Mouse (Mus musculus): ENCODE measurements around the gene Hs2st1. TPM values are rescaled to one million over a fixed set of nuclear protein-coding genes. Genes with fewer than 3 reads are reported as not detected.

Gene Hs2st1
- polyA plus RNA-seq, 1 experiment from 2014 or later, result 5.1 TPM

DNA sequence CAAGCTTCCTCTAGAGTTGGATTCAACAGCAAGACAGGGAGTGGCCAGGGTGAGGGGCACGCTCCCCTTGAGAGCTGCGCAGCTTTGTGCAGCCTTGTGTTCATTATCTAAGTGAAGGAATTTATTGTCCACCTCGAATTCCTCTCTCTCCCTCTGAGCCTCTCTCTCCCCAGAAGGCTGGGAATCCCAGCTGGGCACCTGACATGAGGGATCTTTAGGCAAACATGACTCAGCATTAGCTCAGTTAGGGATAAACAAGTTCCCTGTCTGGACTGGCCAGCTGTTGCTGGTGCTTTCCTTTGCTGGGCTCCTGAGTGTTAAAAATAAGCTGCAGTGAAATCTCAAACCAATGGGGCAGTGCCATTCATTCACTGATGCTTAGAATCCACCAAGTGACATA is 63.8 kb downstream of the Hs2st1 start:
- WGBS, result 24% methylated on average over 3 of the region's 3 CpGs

DNA sequence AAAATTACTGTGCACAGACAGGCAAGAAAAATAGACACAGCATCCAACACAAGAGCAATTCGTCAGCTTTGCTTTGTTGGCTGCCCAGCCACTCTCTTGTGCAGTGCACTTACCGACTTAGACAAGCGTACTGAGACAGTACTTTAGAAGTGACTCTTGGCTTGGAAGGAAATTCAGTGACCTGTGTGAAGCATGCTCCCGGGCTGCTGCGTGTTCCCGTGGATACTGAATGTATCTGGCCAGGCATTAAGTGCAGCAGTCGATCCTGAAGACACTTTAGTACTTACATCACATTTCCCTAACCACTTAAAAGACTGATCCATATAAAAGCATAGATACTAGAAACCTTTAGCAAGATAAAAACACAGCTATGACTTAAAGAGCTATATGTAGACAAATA is 68.1 kb downstream of the Hs2st1 start:
- no peak for ATAC-seq (ENCODE audit: low FRiP score, low TSS enrichment)
- TF ChIP-seq EP300 (optimal IDR thresholded peaks at IDR 0.05) (no peak), CTCF (IDR thresholded peaks at IDR 0.05; ENCODE audit: low read depth) (no peak)
- Histone ChIP-seq H3K4me2 (replicated peaks; ENCODE audit: low read depth) (no peak overlapping the region), H3K36me3 (ENCODE audit: control insufficient read depth, insufficient read depth, low read length) (no peaks in the 10 kb centered on the region), H3K4me1 (replicated peaks; ENCODE audit: control insufficient read depth, insufficient read depth) (no peaks in the 10 kb centered on the region), H3K9me3 (ENCODE audit: control insufficient read depth, low read length) (no peaks in the 10 kb centered on the region), H3K9ac (ENCODE audit: low read length) (no peak overlapping the region), H3K27ac (replicated peaks) (no peak overlapping the region), H3K4me3 (ENCODE audit: low read depth, low read length) (no peak overlapping the region), H3K27me3 (ENCODE audit: control insufficient read depth, insufficient read depth, low read length) (no peaks in the 10 kb centered on the region)
- no peak for DNase-seq (ENCODE audit: low spot score)
- WGBS, result 56% methylated on average over 7 of the region's 7 CpGs

More for the DNA sequence above, 63.8 kb downstream of the Hs2st1 start:
- H3K4me1 ChIP-seq (replicated peaks; ENCODE audit: control insufficient read depth, insufficient read depth), result no peaks in the 10 kb centered on the region
- no peak overlapping the region for H3K4me2 ChIP-seq (replicated peaks; ENCODE audit: low read depth)
- H3K4me3 ChIP-seq (ENCODE audit: low read depth, low read length), result no peak overlapping the region
- no peak for TF ChIP-seq CTCF (IDR thresholded peaks at IDR 0.05; ENCODE audit: low read depth)
- no peak for TF ChIP-seq EP300 (optimal IDR thresholded peaks at IDR 0.05)
- H3K36me3 ChIP-seq (ENCODE audit: control insufficient read depth, insufficient read depth, low read length), result no peaks in the 10 kb centered on the region
- no peak overlapping the region for H3K9ac ChIP-seq (ENCODE audit: low read length)
- DNase-seq (ENCODE audit: low spot score) (peak; percentile 28), ATAC-seq (ENCODE audit: low FRiP score, low TSS enrichment) (peak; percentile 78)
- no peaks in the 10 kb centered on the region for H3K9me3 ChIP-seq (ENCODE audit: control insufficient read depth, low read length)
- H3K27me3 ChIP-seq (ENCODE audit: control insufficient read depth, insufficient read depth, low read length), result no peaks in the 10 kb centered on the region
- H3K27ac ChIP-seq (replicated peaks), result no peak overlapping the region

DNA sequence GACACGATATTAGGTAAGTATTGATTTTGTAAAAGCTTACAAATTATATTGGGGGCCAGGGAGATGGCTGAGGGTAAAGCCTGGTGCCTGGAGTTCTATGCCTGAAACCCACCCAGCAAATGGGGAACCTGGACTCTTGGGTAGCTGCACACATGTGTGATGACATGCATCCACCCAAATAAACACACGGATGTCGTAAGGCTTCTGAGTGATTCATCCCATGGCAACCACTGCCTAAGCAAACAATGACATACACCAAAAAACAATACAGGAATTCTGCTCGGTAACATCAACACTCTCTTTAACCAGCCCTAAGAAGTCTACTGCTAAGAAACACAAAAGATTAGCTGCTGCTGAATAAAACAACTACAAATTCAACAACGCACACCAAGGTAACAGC is 73.2 kb downstream of the Hs2st1 start:
- DNase-seq (ENCODE audit: low spot score) (no peak), ATAC-seq (ENCODE audit: low FRiP score, low TSS enrichment) (no peak)
- no peaks in the 10 kb centered on the region for H3K36me3 ChIP-seq (ENCODE audit: control insufficient read depth, insufficient read depth, low read length)
- WGBS, result 58% methylated on average over 5 of the region's 5 CpGs
- no peak overlapping the region for H3K9ac ChIP-seq (ENCODE audit: low read length)
- no peak overlapping the region for H3K4me3 ChIP-seq (ENCODE audit: low read depth, low read length)
- no peak overlapping the region for H3K27ac ChIP-seq (replicated peaks)
- H3K4me2 ChIP-seq (replicated peaks; ENCODE audit: low read depth), result no peak overlapping the region
- H3K9me3 ChIP-seq (ENCODE audit: control insufficient read depth, low read length), result no peaks in the 10 kb centered on the region
- no peak for TF ChIP-seq CTCF (IDR thresholded peaks at IDR 0.05; ENCODE audit: low read depth)
- TF ChIP-seq EP300 (optimal IDR thresholded peaks at IDR 0.05), result no peak
- H3K4me1 ChIP-seq (replicated peaks; ENCODE audit: control insufficient read depth, insufficient read depth), result no peaks in the 10 kb centered on the region
- no peaks in the 10 kb centered on the region for H3K27me3 ChIP-seq (ENCODE audit: control insufficient read depth, insufficient read depth, low read length)

DNA sequence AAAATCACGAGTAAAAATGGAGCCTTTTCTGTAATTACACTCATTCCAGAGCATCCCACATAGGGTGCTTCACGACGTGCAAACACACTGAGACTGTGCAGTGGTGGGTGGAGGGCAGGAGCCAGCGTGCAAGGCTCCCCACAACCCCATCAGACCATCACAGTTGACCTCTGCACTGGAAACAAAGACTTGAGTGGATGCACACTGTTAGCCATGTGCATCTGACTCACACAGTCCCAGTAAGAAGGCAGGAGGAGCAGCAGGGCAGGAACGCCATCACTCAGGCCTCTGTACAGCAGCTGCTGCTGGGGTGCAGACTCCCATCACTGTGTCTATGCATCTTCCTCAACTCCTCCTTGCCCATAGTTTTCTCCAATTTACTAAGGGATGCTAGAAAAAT is 75.1 kb downstream of the Hs2st1 start:
- no peak overlapping the region for H3K4me2 ChIP-seq (replicated peaks; ENCODE audit: low read depth)
- no peak for TF ChIP-seq CTCF (IDR thresholded peaks at IDR 0.05; ENCODE audit: low read depth)
- no peak for TF ChIP-seq EP300 (optimal IDR thresholded peaks at IDR 0.05)
- no peaks in the 10 kb centered on the region for H3K9me3 ChIP-seq (ENCODE audit: control insufficient read depth, low read length)
- DNase-seq (ENCODE audit: low spot score), result no peak
- no peaks in the 10 kb centered on the region for H3K27me3 ChIP-seq (ENCODE audit: control insufficient read depth, insufficient read depth, low read length)
- no peak for ATAC-seq (ENCODE audit: low FRiP score, low TSS enrichment)
- H3K4me1 ChIP-seq (replicated peaks; ENCODE audit: control insufficient read depth, insufficient read depth), result no peaks in the 10 kb centered on the region
- no peak overlapping the region for H3K27ac ChIP-seq (replicated peaks)
- no peak overlapping the region for H3K4me3 ChIP-seq (ENCODE audit: low read depth, low read length)
- no peaks in the 10 kb centered on the region for H3K36me3 ChIP-seq (ENCODE audit: control insufficient read depth, insufficient read depth, low read length)
- 71% methylated on average over 5 of the region's 5 CpGs for WGBS
- no peak overlapping the region for H3K9ac ChIP-seq (ENCODE audit: low read length)

DNA sequence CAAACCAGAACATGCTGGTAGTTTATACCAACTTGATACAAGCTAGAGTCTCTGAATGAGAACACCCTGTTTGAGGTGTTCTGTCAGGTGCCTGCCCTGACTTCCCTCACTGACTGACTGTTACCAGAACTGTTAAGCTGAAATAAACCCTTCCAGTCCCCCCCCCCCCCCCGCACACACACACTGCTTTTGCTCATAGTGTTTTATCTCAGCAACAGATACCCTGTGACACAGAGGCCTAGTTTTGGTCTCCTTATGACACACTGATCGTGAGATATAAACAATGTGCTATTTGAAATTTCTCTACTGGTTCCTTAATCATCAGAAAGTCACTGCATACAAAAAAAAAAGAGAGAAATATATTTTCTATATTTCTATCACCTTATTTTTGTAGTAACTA is 81.2 kb downstream of the Hs2st1 start:
- H3K27me3 ChIP-seq (ENCODE audit: control insufficient read depth, insufficient read depth, low read length), result no peaks in the 10 kb centered on the region
- WGBS, result 67% methylated on average over 2 of the region's 2 CpGs
- no peaks in the 10 kb centered on the region for H3K4me1 ChIP-seq (replicated peaks; ENCODE audit: control insufficient read depth, insufficient read depth)
- no peak for DNase-seq (ENCODE audit: low spot score)
- H3K4me2 ChIP-seq (replicated peaks; ENCODE audit: low read depth), result no peak overlapping the region
- H3K9me3 ChIP-seq (ENCODE audit: control insufficient read depth, low read length), result no peaks in the 10 kb centered on the region
- H3K9ac ChIP-seq (ENCODE audit: low read length), result no peak overlapping the region
- no peak for TF ChIP-seq EP300 (optimal IDR thresholded peaks at IDR 0.05)
- TF ChIP-seq CTCF (IDR thresholded peaks at IDR 0.05; ENCODE audit: low read depth), result no peak
- H3K4me3 ChIP-seq (ENCODE audit: low read depth, low read length), result no peak overlapping the region
- H3K36me3 ChIP-seq (ENCODE audit: control insufficient read depth, insufficient read depth, low read length), result no peaks in the 10 kb centered on the region
- no peak overlapping the region for H3K27ac ChIP-seq (replicated peaks)
- ATAC-seq (ENCODE audit: low FRiP score, low TSS enrichment), result no peak

DNA sequence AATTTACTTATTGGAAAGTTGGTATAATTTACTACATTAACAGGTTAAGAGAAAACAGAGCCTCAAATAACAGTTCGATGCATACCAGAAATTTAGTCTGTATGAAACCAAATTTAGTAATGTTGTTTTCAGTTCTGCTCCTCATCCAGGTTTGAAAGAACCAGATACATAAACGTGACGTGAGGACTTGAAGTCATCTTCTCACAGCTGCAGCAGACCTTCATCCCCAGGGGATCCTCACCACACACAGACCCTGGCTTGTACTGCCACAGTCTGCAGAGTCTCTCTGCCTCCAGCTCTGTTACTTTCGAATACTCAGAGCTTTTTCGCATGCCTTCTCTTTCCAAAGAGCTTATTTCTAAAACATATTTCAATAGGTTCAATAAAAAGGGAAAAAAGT is 89.4 kb downstream of the Hs2st1 start:
- Histone ChIP-seq H3K9ac (ENCODE audit: low read length) (no peak overlapping the region), H3K4me1 (replicated peaks; ENCODE audit: control insufficient read depth, insufficient read depth) (no peaks in the 10 kb centered on the region), H3K9me3 (ENCODE audit: control insufficient read depth, low read length) (no peaks in the 10 kb centered on the region), H3K4me3 (ENCODE audit: low read depth, low read length) (no peak overlapping the region), H3K36me3 (ENCODE audit: control insufficient read depth, insufficient read depth, low read length) (no peaks in the 10 kb centered on the region), H3K27ac (replicated peaks) (no peak overlapping the region), H3K4me2 (replicated peaks; ENCODE audit: low read depth) (no peak overlapping the region), H3K27me3 (ENCODE audit: control insufficient read depth, insufficient read depth, low read length) (no peaks in the 10 kb centered on the region)
- TF ChIP-seq EP300 (optimal IDR thresholded peaks at IDR 0.05) (no peak), CTCF (IDR thresholded peaks at IDR 0.05; ENCODE audit: low read depth) (no peak)
- DNase-seq (ENCODE audit: low spot score), result no peak
- WGBS, result 76% methylated on average over 5 of the region's 5 CpGs
- no peak for ATAC-seq (ENCODE audit: low FRiP score, low TSS enrichment)

All from stomach, postnatal 0 days (tissue).